8 mouse cellular contexts compared by ENCODE assay signal in the genomic region with DNA sequence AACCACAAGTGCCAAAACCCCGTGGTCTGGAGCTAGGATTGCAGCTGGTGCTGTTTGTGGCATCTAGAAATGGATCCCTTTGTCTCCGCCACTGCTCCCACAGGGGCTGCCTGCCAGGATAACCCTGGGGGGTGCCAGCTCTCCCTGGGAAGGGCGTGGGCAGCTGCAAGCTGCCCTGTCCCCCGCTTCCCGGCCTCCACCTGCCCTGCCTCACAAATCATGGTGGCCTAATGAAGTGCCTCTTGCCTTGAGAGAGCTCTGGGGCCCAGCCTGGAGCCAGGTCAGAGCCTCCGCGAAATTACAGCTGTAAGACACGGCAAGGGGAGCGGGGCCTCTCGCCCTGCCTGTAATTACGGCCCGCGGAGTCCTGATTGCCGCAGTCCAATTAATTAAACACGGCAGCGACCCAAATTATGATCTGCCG.
A peak's percentile ranks its signal among the peaks of the same experiment; 100 is the strongest.
DNase-seq lines count a peak whose midpoint lies in the region; ATAC-seq and TF ChIP-seq lines count a peak whose summit lies in the region.
"Had no signal": no experiment of that assay in that cellular context is flagged by ENCODE, and none has a peak within 500 bp of the region (broad histone marks: within the 10 kb centered on the region; RNA-seq: fewer than 3 reads in every experiment).

No protein-coding gene starts in this region.

- no peak for TF ChIP-seq CTCF in kidney, adult 2 months (conservative IDR thresholded peaks at IDR 0.05; ENCODE audit: insufficient read depth, insufficient read length, low read depth, low read length)

- 28% methylated on average over 17 of the region's 17 CpGs for WGBS in lung, embryonic 16.5 days
- 11% methylated on average over 17 of the region's 17 CpGs for WGBS in forebrain, embryonic 12.5 days
- WGBS in kidney, adult 2 months: 52% methylated on average over 17 of the region's 17 CpGs

- H3K9me3 ChIP-seq in lung, embryonic 16.5 days (ENCODE audit: control insufficient read depth, low read length): no peaks in the 10 kb centered on the region
- no peaks in the 10 kb centered on the region for H3K9me3 ChIP-seq in forebrain, embryonic 12.5 days

- H3K27me3 ChIP-seq in lung, embryonic 16.5 days (ENCODE audit: control insufficient read depth, insufficient read depth, low read depth, low read length): no peaks in the 10 kb centered on the region; the same call in 1 of the 2 replicates
- peaks cover 32% of the 10 kb centered on the region for H3K27me3 ChIP-seq in forebrain, embryonic 12.5 days
- H3K27me3 ChIP-seq in kidney, adult 2 months (replicated peaks; ENCODE audit: control insufficient read depth, insufficient read depth, low read length): no peaks in the 10 kb centered on the region

- DNase-seq in lung, postnatal 10 days: no peak
- DNase-seq in layer of hippocampus, adult 9-10 months (ENCODE audit: low spot score): peak; percentile 63
- DNase-seq in retina, embryonic 14.5 days (ENCODE audit: low spot score): peak; percentile 66
- DNase-seq in kidney, adult 2 months: no peak
- DNase-seq in urinary bladder, adult 18-20 months (ENCODE audit: low spot score in 2 of 2): no peak

- H3K4me3 ChIP-seq in lung, embryonic 16.5 days (ENCODE audit: low read length): no peak overlapping the region
- no peak overlapping the region for H3K4me3 ChIP-seq in forebrain, embryonic 12.5 days (replicated peaks)
- no peak overlapping the region for H3K4me3 ChIP-seq in kidney, adult 2 months (ENCODE audit: insufficient read depth, low read depth, low read length)

- no peak overlapping the region for H3K4me2 ChIP-seq in lung, embryonic 16.5 days (ENCODE audit: low read depth, low read length)
- H3K4me2 ChIP-seq in forebrain, embryonic 12.5 days: peak overlapping the region; percentile 34

- ATAC-seq in lung, embryonic 16.5 days (ENCODE audit: low read depth): no peak
- ATAC-seq in forebrain, embryonic 12.5 days (ENCODE audit: low FRiP score): 0 out of 2 replicates have a peak, but pooled peaks have one; percentile 23

- H3K36me3 ChIP-seq in lung, embryonic 16.5 days (ENCODE audit: control insufficient read depth, insufficient read depth, low read length): no peaks in the 10 kb centered on the region
- H3K36me3 ChIP-seq in forebrain, embryonic 12.5 days (replicated peaks): no peaks in the 10 kb centered on the region
- no peaks in the 10 kb centered on the region for H3K36me3 ChIP-seq in kidney, adult 2 months (ENCODE audit: control insufficient read depth, insufficient read depth, low read length)

- H3K4me1 ChIP-seq in lung, embryonic 16.5 days (replicated peaks; ENCODE audit: control insufficient read depth, insufficient read depth, low read length): peaks cover 14% of the 10 kb centered on the region
- peaks cover 57% of the 10 kb centered on the region for H3K4me1 ChIP-seq in forebrain, embryonic 12.5 days
- no peaks in the 10 kb centered on the region for H3K4me1 ChIP-seq in kidney, adult 2 months (ENCODE audit: control insufficient read depth, insufficient read depth, low read length)

- no peak for TF ChIP-seq POLR2A in kidney, adult 2 months (IDR thresholded peaks at IDR 0.05; ENCODE audit: low read depth, low read length)

- H3K9ac ChIP-seq in lung, embryonic 16.5 days (ENCODE audit: low read length): 0 out of 2 replicates have a peak overlapping the region, but pooled peaks have one; percentile 14
- H3K9ac ChIP-seq in forebrain, embryonic 12.5 days: no peak overlapping the region
- H3K9ac ChIP-seq: liver, embryonic 14.5 days had no signal

- no peak overlapping the region for H3K27ac ChIP-seq in lung, embryonic 16.5 days (ENCODE audit: low read length)
- peak overlapping the region; percentile 91 for H3K27ac ChIP-seq in forebrain, embryonic 12.5 days
- H3K27ac ChIP-seq in kidney, adult 2 months (ENCODE audit: insufficient read depth, low read depth, low read length): no peak overlapping the region
- H3K27ac ChIP-seq: liver, embryonic 14.5 days had no signal

Comparison
In these comparisons a context has a peak if more than half of its experiments do, and no peak if none do; other contexts are left out.
1. DNase-seq: peak in layer of hippocampus, adult 9-10 months (single experiment) and retina, embryonic 14.5 days (single experiment); none in lung, postnatal 10 days (single experiment), kidney, adult 2 months (single experiment) and urinary bladder, adult 18-20 months (0 of 2).